Mouse (Mus musculus) limb, embryonic 11.5 days (tissue): Measurements from ENCODE around the gene Txlng. TPM values are rescaled to one million over a fixed set of nuclear protein-coding genes. Genes with fewer than 3 reads are reported as not detected.
"Not testable (repeated sequence)": the region's sequence is repeated elsewhere in the genome, so short reads cannot be mapped to it uniquely, and the experiment has no call there.

Experiments
- ATAC-seq: fragments of 200-750 bp; cut with Nextera tagmentation; 2 replicates; pipeline ENCODE4 v1.8.0; 2017; ENCODE audit warnings: low read depth; ENCODE audit not compliant: insufficient number of reproducible peaks, low FRiP score, low TSS enrichment
- DNase-seq: peaks from one replicate; pipeline ENCODE4 v3.0.0-alpha.2; 2015; ENCODE audit warnings: low spot score
- H3K27ac ChIP-seq: fragments of 300-500 bp; sonication (generic); replicated peaks from 2 replicates; pipeline ENCODE4 v1.5.1; 2014; ENCODE audit warnings: low read depth, mild to moderate bottlenecking, low read length
- H3K27me3 ChIP-seq: fragments of 300-500 bp; sonication (generic); 2 replicates; pipeline ENCODE4 v1.6.1; 2014; ENCODE audit warnings: mild to moderate bottlenecking, low read length, mixed read lengths; ENCODE audit not compliant: control insufficient read depth, insufficient read depth
- H3K36me3 ChIP-seq: fragments of 300-500 bp; sonication (generic); 2 replicates; pipeline ENCODE4 v1.6.1; 2014; ENCODE audit warnings: mild to moderate bottlenecking, low read length, moderate library complexity, mixed read lengths; ENCODE audit not compliant: control insufficient read depth, insufficient read depth
- H3K4me1 ChIP-seq: fragments of 300-500 bp; sonication (generic); 2 replicates; pipeline ENCODE4 v1.6.1; 2014; ENCODE audit warnings: low read length, mixed read lengths; ENCODE audit not compliant: control insufficient read depth, insufficient read depth
- H3K4me2 ChIP-seq: fragments of 300-500 bp; sonication (generic); 2 replicates; pipeline ENCODE4 v1.6.1; 2014; ENCODE audit warnings: low read depth, mild to moderate bottlenecking, moderate library complexity; ENCODE audit not compliant: severe bottlenecking
- H3K4me3 ChIP-seq: fragments of 300-500 bp; sonication (generic); 2 replicates; pipeline ENCODE4 v1.5.1; 2014; ENCODE audit warnings: low read depth, low read length
- H3K9ac ChIP-seq: fragments of 300-500 bp; sonication (generic); 2 replicates; pipeline ENCODE4 v1.6.1; 2014; ENCODE audit warnings: mild to moderate bottlenecking, low read length
- H3K9me3 ChIP-seq: fragments of 300-500 bp; sonication (generic); 2 replicates; pipeline ENCODE4 v1.6.1; 2016; ENCODE audit warnings: low read length; ENCODE audit not compliant: control insufficient read depth
- WGBS: fragments of 180-500 bp; shearing (Covaris S2); extraction: QIAGEN DNeasy Blood & Tissue Kit; methylation state at CpG from one replicate; pipeline ENCODE4 v1.1.7; 2014; 5-methylcytosine and 5-hydroxymethylcytosine counted together
- polyA plus RNA-seq: library from polyadenylated mRNA; unstranded; fragments of >200 nt; fragmentation: Nextera tagmentation; extraction: Ambion mirVana; gene quantifications from 2 replicates; pipeline ENCODE4 v1.2.1, GENCODE M21; 2014

Gene Txlng
- polyA plus RNA-seq, 1 experiment from 2014 or later, result 18.7 TPM

DNA sequence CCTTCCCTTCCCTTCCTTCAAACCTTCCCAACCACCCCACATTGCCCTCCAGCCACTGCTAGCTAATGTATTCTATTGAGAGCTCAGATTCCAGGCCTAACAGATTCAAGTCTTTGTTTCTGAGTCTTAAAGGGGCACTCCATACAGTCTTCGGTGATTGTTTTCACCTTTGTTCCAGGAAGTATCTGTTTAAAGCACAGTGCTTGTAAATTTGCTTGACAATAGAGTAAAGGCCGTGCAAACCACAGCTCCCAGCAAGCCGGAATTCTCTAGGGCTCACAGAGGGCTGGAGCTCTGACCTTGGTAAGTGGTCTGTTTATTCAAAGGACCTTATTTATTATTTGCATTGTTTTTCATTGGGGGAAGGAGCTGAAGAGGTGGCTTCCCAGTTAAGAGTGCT lies 2.8 kb upstream of the Txlng start:
- ATAC-seq (no peak), DNase-seq (no peak)
- Histone ChIP-seq H3K9ac (no peak overlapping the region), H3K27me3 (peaks cover 5% of the 10 kb centered on the region; the same call in 1 of the 2 replicates), H3K4me2 (no peak overlapping the region), H3K36me3 (no peaks in the 10 kb centered on the region), H3K4me1 (no peaks in the 10 kb centered on the region), H3K9me3 (no peaks in the 10 kb centered on the region), H3K27ac (no peak overlapping the region), H3K4me3 (no peak overlapping the region)
- 58% methylated on average over 3 of the region's 3 CpGs for WGBS

GRCm38 (mm10) chrX:162831542-162831941 lies 2.3 kb upstream of the Txlng start:
- H3K4me3 ChIP-seq, result no peak overlapping the region
- no peak overlapping the region for H3K4me2 ChIP-seq
- ATAC-seq (no peak), DNase-seq (no peak)
- WGBS, result 81% methylated on average over 1 of the region's 1 CpGs
- no peak overlapping the region for H3K9ac ChIP-seq
- H3K36me3 ChIP-seq, result no peaks in the 10 kb centered on the region
- H3K27me3 ChIP-seq, result peaks cover 5% of the 10 kb centered on the region; the same call in 1 of the 2 replicates
- no peaks in the 10 kb centered on the region for H3K9me3 ChIP-seq
- no peak overlapping the region for H3K27ac ChIP-seq
- H3K4me1 ChIP-seq, result no peaks in the 10 kb centered on the region

DNA sequence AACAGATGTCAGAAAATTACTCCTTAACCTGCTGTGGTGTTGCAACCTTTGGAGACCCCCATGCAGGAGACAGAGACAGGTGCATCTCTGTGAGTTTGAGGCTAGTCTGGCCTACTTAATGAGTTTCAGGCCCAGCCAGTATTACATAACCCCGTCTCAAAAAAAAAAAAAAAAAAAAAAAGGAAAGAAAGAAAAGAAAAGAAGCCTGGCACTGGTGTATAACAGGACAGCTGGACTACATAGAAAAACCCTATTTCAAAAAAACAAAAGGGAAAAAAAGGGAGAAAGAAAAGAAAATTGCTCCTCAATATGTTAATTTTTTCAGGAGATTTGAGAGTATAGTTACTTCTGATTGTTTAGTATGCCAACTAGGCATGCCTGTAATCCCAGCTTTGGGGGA lies 1.8 kb upstream of the Txlng start:
- DNase-seq, result no peak
- no peak overlapping the region for H3K27ac ChIP-seq
- no peak overlapping the region for H3K9ac ChIP-seq
- H3K4me2 ChIP-seq, result no peak overlapping the region
- H3K4me1 ChIP-seq, result no peaks in the 10 kb centered on the region
- H3K27me3 ChIP-seq, result peaks cover 5% of the 10 kb centered on the region; the same call in 1 of the 2 replicates
- ATAC-seq, result no peak
- no peaks in the 10 kb centered on the region for H3K9me3 ChIP-seq
- H3K4me3 ChIP-seq, result no peak overlapping the region
- 40% methylated on average over 1 of the region's 1 CpGs for WGBS
- no peaks in the 10 kb centered on the region for H3K36me3 ChIP-seq

GRCm38 (mm10) chrX:162830313-162830712 lies 1.1 kb upstream of the Txlng start:
- not testable (repeated sequence) for H3K27ac ChIP-seq, H3K36me3 ChIP-seq, H3K4me3 ChIP-seq, H3K27me3 ChIP-seq, H3K9me3 ChIP-seq, ATAC-seq, H3K9ac ChIP-seq, H3K4me2 ChIP-seq, DNase-seq, H3K4me1 ChIP-seq
- 72% methylated on average over 2 of the region's 2 CpGs for WGBS

DNA sequence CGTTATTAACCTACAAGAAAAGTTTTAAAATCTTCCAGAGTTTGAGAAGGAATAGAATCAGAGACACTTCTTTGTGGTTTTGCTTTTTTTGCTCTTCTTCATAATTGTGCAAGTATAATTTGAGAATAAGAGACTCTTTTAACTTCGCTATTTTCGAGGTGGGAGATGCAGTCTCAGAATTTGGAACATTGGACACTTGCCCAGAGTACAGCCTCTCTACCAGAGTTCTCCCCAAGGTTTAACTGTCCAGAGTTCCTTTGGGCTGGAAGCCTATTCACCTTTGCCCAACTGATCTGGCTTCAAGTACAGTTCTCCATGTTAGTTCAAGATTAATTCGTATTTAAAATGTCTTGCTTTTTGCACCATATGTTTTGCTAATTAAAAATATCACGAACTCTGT lies 487 bp upstream of the Txlng start:
- H3K9me3 ChIP-seq, result no peaks in the 10 kb centered on the region
- no peak overlapping the region for H3K4me2 ChIP-seq
- H3K27ac ChIP-seq, result no peak overlapping the region
- no peak for DNase-seq
- H3K27me3 ChIP-seq, result peaks cover 5% of the 10 kb centered on the region; the same call in 1 of the 2 replicates
- H3K4me1 ChIP-seq, result no peaks in the 10 kb centered on the region
- no peak overlapping the region for H3K9ac ChIP-seq
- WGBS, result 44% methylated on average over 5 of the region's 5 CpGs
- H3K36me3 ChIP-seq, result no peaks in the 10 kb centered on the region
- ATAC-seq, result no peak
- H3K4me3 ChIP-seq, result peak overlapping the region; percentile 53

- Histone ChIP-seq H3K9me3 (no peaks in the 10 kb centered on the region), H3K4me2 (peak overlapping the region; percentile 86), H3K4me3 (peak overlapping the region; percentile 53), H3K27ac (no peak overlapping the region), H3K27me3 (peaks cover 5% of the 10 kb centered on the region; the same call in 1 of the 2 replicates), H3K4me1 (no peaks in the 10 kb centered on the region), H3K36me3 (no peaks in the 10 kb centered on the region), H3K9ac (peak overlapping the region; percentile 37)
- 12% methylated on average over 14 of the region's 20 CpGs for WGBS
- ATAC-seq (peak; percentile 32; the same call in 1 of the 2 replicates), DNase-seq (no peak)
These were observed 471 bp downstream of the Txlng start for GRCm38 (mm10) chrX:162828783-162829182.

DNA sequence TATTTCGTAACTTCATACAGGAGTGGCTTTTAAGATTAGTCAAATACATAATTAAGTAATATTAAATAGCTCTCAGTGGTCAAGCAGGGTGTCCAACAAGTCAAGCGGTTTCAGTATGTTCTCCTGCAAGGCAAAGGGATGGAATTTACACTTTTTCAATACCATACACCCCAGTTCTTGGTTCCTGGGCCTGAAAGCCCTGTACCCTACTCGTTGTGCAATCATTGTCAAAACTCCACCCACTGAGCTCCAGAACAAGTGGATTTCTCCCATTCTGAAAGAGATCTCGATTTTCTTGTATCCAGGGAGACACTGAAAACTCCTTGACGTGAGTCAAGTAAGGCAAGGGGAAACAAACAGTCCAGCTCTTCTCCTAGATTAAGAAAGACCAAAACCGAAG lies 1.2 kb downstream of the Txlng start:
- no peak for ATAC-seq
- Histone ChIP-seq H3K27me3 (peaks cover 5% of the 10 kb centered on the region; the same call in 1 of the 2 replicates), H3K27ac (no peak overlapping the region), H3K4me3 (peak overlapping the region; percentile 53), H3K9me3 (no peaks in the 10 kb centered on the region), H3K9ac (no peak overlapping the region), H3K36me3 (no peaks in the 10 kb centered on the region), H3K4me1 (no peaks in the 10 kb centered on the region), H3K4me2 (peak overlapping the region; percentile 86)
- no peak for DNase-seq
- WGBS, result 52% methylated on average over 6 of the region's 6 CpGs

GRCm38 (mm10) chrX:162800371-162800770 lies 28.9 kb downstream of the Txlng start:
- Histone ChIP-seq H3K27me3 (no peaks in the 10 kb centered on the region), H3K36me3 (no peaks in the 10 kb centered on the region), H3K9me3 (no peaks in the 10 kb centered on the region), H3K4me1 (no peaks in the 10 kb centered on the region), H3K27ac (no peak overlapping the region), H3K9ac (no peak overlapping the region), H3K4me3 (no peak overlapping the region), H3K4me2 (no peak overlapping the region)
- peak; percentile 51 for DNase-seq
- ATAC-seq, result no peak

GRCm38 (mm10) chrX:162791392-162791791 lies 37.9 kb downstream of the Txlng start:
- not testable (repeated sequence) for ATAC-seq, DNase-seq, H3K27me3 ChIP-seq, H3K4me3 ChIP-seq, H3K4me1 ChIP-seq, H3K36me3 ChIP-seq, H3K4me2 ChIP-seq, H3K9me3 ChIP-seq, H3K27ac ChIP-seq, H3K9ac ChIP-seq
- 86% methylated on average over 5 of the region's 5 CpGs for WGBS
